Mouse (Mus musculus) heart, embryonic 12.5 days (tissue): Measurements from ENCODE around the gene Prr18. TPM values are rescaled to one million over a fixed set of nuclear protein-coding genes. Genes with fewer than 3 reads are reported as not detected.

ENCODE experiments used
- ATAC-seq: fragments of 200-750 bp; cut with Nextera tagmentation; 2 replicates; pipeline ENCODE4 v1.8.0; 2017; ENCODE audit warnings: moderate TSS enrichment, moderate library complexity; ENCODE audit not compliant: insufficient number of reproducible peaks, low FRiP score
- H3K27ac ChIP-seq: fragments of 300-500 bp; sonication (generic); 2 replicates; pipeline ENCODE4 v1.5.1; 2016; ENCODE audit warnings: mild to moderate bottlenecking, moderate library complexity; ENCODE audit not compliant: poor library complexity, severe bottlenecking
- H3K27me3 ChIP-seq: fragments of 300-500 bp; sonication (generic); replicated peaks from 2 replicates; pipeline ENCODE4 v1.6.1; 2016; ENCODE audit warnings: mild to moderate bottlenecking, moderate library complexity
- H3K36me3 ChIP-seq: fragments of 300-500 bp; sonication (generic); 2 replicates; pipeline ENCODE4 v1.6.1; 2016; ENCODE audit warnings: mild to moderate bottlenecking, moderate library complexity
- H3K4me1 ChIP-seq: fragments of 300-500 bp; sonication (generic); replicated peaks from 2 replicates; pipeline ENCODE4 v1.6.1; 2016; ENCODE audit warnings: mild to moderate bottlenecking
- H3K4me2 ChIP-seq: fragments of 300-500 bp; sonication (generic); 2 replicates; pipeline ENCODE4 v1.6.1; 2016; ENCODE audit warnings: mild to moderate bottlenecking, moderate library complexity
- H3K4me3 ChIP-seq: fragments of 300-500 bp; sonication (generic); 2 replicates; pipeline ENCODE4 v1.5.1; 2016; ENCODE audit warnings: mild to moderate bottlenecking
- H3K9ac ChIP-seq: fragments of 300-500 bp; sonication (generic); 2 replicates; pipeline ENCODE4 v1.6.1; 2016; ENCODE audit warnings: mild to moderate bottlenecking, moderate library complexity
- H3K9me3 ChIP-seq: fragments of 300-500 bp; sonication (generic); replicated peaks from 2 replicates; pipeline ENCODE4 v1.6.1; 2016; ENCODE audit warnings: mild to moderate bottlenecking, moderate library complexity
- WGBS: fragments of 180-500 bp; shearing (Covaris S2); methylation state at CpG from one replicate; pipeline ENCODE4 v1.1.7; 2016; 5-methylcytosine and 5-hydroxymethylcytosine counted together
- polyA plus RNA-seq: library from polyadenylated mRNA; unstranded; fragments of >200 nt; fragmentation: Nextera tagmentation; extraction: Ambion mirVana; gene quantifications from 2 replicates; pipeline ENCODE4 v1.2.1, GENCODE M21; 2016

Gene Prr18
- polyA plus RNA-seq, 1 experiment from 2014 or later: 0.10 TPM

GRCm38 (mm10) chr17:8389790-8390095, 52.5 kb downstream of the Prr18 start:
- no peak for ATAC-seq
- Histone ChIP-seq H3K27me3 (peaks cover 57% of the 10 kb centered on the region), H3K4me2 (peak overlapping the region; percentile 47), H3K27ac (no peak overlapping the region), H3K4me3 (peak overlapping the region; percentile 18; the same call in 1 of the 2 replicates), H3K36me3 (no peaks in the 10 kb centered on the region), H3K4me1 (peaks cover 6% of the 10 kb centered on the region), H3K9ac (no peak overlapping the region), H3K9me3 (no peaks in the 10 kb centered on the region)
- WGBS: 3% methylated on average over 10 of the region's 10 CpGs

- Histone ChIP-seq H3K27me3 (peaks cover 57% of the 10 kb centered on the region), H3K9me3 (no peaks in the 10 kb centered on the region)
- ATAC-seq: no peak
Observed at GRCm38 (mm10) chr17:8390487-8390886, 53.2 kb downstream of the Prr18 start.

More at GRCm38 (mm10) chr17:8390487-8390886, 53.2 kb downstream of the Prr18 start:
- Histone ChIP-seq H3K27ac (no peak overlapping the region), H3K4me2 (no peak overlapping the region), H3K36me3 (no peaks in the 10 kb centered on the region), H3K4me3 (no peak overlapping the region), H3K9ac (no peak overlapping the region), H3K4me1 (peaks cover 6% of the 10 kb centered on the region)
- 43% methylated on average over 4 of the region's 4 CpGs for WGBS

Other genes with a start within 250 kb of the Prr18 start
- not detected in 2 replicates for gene Gm49673, start 189.7 kb upstream of the Prr18 start, polyA plus RNA-seq
- gene Rnaset2a, start 189.4 kb upstream of the Prr18 start, polyA plus RNA-seq: 35.3 and 36.2 TPM in 2 replicates
- gene Fgfr1op, start 172.0 kb upstream of the Prr18 start, polyA plus RNA-seq: 23.1 and 23.8 TPM in 2 replicates
- gene Ccr6, start 101.4 kb upstream of the Prr18 start, polyA plus RNA-seq: not detected in 2 replicates
- gene Mpc1, start 54.6 kb upstream of the Prr18 start, polyA plus RNA-seq: 164 and 166 TPM in 2 replicates
- 69.6 and 73.6 TPM in 2 replicates for gene Sft2d1, start 26.4 kb upstream of the Prr18 start, polyA plus RNA-seq
- 1.0 and 1.1 TPM in 2 replicates for gene T2, start 18.5 kb downstream of the Prr18 start, polyA plus RNA-seq
- 0.24 and 0.46 TPM in 2 replicates for gene T, start 97.0 kb downstream of the Prr18 start, polyA plus RNA-seq
- 1.4 and 1.7 TPM in 2 replicates for gene Pde10a, start 187.9 kb downstream of the Prr18 start, polyA plus RNA-seq
- gene Gm17087, start 229.5 kb downstream of the Prr18 start, polyA plus RNA-seq: not detected in 2 replicates